Mouse (Mus musculus): ENCODE measurements at regions not wholly inside any gene's neighbourhood (a gene's known extent, or its start where the extent isn't known, plus 50 kb on each side); places are given as distances from the start of the nearest gene placed in this dataset.
A peak's percentile ranks its signal among the peaks of the same experiment; 100 is the strongest.

DNA sequence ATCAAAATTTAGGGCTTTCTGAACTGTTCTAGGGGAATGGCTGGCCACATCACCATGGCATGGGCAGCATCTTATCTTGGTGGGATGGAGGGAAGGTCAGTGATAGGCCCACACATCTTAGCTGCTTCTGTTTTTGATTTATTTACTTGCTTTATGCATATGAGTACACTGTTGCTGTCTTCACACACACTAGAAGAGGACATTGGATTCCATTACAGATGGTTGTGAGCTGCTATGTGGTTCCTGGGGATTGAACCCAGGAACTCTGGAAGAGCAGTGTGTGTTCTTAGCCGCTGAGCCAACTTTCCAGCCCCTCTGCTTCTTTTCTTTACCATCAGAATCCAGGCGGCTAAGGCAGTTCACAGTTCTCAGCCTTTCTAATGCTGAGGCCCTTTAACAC is 260.4 kb downstream of the Dact1 start:
- DNase-seq (ENCODE audit: low read depth, low spot score), result no peak

DNA sequence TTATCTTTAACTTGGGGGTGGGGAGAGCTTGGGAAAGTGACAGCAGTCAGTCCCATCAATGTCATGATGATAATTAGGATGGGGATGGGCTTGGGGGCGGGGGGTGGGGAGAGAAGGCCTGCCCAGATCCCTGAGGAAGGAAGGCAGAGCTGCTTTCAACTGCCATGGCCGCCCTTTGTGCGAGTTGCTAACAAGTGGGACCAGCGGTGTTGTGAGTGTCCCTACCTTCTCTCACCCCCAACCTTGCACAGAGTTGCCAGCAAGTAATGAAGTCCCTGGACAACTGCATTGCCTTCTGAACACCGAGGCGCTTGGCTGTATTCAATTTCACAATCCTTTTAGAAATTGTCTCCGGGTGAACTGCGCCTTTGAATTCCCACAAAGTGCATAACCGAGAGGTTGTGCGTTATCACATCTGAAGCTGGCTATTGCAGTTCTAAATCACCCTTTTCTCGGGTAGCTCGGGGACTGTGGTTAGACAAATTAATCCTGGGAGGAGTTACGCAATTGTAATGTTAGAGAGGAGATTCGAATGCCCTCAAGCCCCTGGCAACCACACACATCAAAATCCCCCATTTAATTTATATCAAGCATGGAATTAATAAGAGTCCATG is 257.9 kb upstream of the Daam1 start:
- DNase-seq (ENCODE audit: low read depth, low spot score), result no peak

DNA sequence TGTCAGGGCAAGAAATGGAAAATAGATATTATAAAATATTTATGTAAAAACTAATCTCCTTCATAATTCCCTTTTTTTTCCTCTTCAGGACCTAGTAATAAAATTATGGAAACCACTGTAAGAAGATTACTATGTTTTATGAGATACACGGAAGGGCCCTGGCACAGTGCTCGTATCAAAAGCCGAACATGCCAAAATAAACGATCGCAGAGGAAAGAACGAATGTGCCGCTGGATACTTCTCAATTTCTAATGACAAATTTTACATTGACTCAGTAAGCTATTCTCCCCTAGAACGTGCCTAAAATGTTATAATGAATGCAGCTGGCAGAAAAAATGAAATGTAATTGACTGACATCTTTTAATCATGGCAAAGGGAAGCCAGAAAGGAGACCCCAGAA is 257.4 kb upstream of the Daam1 start:
- DNase-seq (ENCODE audit: low read depth, low spot score), result no peak

DNA sequence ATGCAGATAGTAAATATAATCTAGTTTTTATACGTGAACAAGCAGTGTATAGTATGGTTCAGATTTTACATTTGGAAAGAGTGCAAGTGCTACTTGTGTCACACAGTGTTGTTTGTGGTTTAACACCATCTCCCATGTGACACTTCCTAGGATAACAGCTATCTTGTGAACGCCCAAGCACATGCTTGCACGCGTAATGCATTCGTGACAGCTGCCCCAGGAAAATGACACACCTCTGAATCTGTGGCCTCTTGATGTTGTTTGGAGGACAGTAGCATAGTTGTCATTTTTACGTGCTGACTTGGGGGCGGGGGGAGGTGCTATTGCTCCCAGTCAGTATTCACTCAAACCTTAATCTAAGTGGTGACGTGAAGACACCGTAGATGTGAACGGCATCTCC is 256.2 kb upstream of the Daam1 start:
- no peak for DNase-seq (ENCODE audit: low read depth, low spot score)

DNA sequence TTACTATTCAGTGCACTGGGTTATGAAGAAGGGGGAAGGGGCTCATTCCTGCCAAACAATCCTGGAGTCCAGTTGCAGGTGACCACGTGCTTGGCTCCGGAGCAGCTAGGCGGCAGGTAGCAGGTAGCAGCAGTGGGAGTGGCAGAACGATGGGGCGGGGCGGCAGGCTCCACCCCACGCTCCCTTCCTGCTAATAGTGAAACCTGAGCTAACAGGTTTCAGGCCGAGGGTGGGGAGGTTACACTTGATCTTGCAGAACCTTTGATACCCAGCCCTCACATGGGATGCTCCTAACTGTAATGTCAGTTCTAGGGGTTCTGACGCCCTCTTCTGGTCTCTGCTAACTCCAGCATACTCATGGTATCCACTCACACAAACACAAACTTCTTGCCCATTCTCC is 253.5 kb upstream of the Daam1 start:
- DNase-seq (ENCODE audit: low read depth, low spot score), result no peak

DNA sequence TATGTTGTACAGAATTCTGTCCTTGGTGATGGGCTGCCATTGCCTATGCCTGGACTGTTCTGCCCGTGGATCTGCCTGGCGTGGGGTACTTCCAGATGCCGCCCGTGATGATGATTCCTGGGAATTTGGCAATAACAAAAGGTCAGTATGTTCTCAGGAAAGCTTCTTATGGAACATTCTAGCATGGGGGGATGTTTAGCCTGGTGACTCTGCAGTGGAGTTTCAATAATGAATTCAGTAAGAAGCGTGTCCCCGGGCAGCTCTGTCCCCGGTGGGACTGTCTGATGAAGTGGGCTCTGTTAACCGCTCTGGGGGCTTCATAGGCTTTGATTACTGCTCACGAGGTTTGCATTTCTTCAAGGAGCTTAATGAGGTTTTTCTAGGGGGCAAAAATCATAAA is 252.9 kb upstream of the Daam1 start:
- DNase-seq (ENCODE audit: low read depth, low spot score), result no peak

DNA sequence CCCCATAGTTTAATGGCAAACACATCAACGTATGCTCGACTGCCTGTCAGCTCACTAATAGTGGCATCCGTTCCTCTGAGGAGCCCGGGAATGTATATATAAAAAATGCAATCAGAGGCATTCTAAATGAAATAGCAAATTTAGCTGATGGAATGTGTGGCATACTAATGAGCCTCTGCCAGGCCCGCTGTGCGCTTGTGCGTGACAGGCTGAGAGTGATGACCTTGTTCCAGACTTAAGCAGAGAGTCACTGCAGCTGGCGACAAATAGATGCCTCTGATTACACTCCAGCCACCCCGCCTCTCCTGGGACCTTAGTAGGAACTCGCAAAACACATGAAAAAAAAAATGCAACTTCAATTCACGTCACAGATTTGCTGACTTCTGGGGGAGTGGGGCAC is 252.0 kb upstream of the Daam1 start:
- no peak for DNase-seq (ENCODE audit: low read depth, low spot score)

DNA sequence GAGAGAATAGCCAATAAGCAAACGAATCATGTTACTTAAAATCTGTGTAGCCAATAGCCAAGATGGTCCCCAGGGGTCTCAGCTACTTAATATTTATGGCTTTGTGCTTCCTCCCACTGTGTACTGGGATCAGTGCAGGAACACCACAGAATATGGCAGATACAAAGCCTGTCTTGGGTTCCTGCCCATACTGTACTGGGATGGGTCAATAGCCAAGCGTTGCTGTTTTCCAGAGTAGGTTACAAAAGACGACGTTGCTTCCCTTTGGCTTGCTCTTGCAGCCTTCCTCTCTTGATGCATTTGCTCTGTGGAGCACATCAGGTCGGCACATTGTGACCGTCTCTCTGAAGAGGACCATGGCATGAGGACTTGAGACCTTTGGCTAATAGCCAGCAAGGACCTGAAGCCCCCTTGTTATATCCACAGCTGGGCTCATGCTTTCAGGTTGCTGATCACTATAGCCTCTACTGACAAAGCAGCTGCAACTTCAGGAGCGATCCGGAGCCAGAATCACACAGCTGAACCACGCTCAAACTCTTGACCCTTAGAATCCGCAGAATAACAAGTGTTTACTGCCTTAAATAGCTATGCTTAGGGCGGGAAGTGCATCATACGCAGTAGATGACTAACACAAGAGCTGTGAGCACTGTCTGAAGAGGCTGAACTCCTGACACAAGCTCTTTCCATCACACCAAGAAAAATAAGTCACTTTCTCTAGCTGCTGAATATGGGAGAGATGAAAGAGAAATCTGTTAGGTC is 250.2 kb upstream of the Daam1 start:
- no peak for DNase-seq (ENCODE audit: low read depth, low spot score)

DNA sequence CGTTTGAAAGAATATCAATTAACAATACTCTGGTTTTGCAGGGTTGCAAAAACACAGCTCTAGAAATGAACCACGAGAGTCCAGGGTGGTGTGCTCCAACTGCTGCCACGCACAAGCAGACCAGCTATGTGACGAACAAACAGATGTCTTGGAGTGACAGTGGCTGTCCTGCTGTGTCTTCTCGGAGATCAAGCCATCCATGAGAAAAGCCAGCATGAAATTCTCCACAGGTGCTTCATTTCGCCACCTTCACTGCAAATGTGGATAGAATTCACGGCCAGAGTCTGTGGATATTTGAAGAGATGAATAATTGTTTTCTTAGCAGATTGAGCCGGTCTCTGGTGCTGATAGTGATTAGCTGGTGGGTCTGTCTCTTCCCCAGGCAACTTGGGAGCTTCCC is 246.3 kb upstream of the Daam1 start:
- no peak for DNase-seq (ENCODE audit: low read depth, low spot score)

DNA sequence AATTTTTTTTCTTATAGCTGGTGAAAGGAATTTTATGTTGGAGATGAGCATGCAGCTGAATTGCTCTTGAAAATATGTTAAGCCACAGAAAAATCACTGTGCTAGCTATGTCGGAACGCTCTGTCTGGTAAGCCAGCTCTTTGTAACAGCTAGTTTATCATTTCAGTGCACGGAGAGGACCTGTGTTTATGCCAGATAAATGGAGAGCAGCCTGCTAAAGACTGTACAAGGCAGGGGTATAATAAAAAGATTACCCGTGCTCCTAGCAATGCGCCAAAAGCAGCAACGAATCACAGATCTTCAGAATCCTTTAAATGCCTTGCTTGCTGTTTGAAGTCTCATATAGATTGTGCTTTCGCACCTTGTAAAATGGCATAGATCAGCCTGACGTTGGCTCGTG is 232.2 kb upstream of the Daam1 start:
- no peak for DNase-seq (ENCODE audit: low read depth, low spot score)

DNA sequence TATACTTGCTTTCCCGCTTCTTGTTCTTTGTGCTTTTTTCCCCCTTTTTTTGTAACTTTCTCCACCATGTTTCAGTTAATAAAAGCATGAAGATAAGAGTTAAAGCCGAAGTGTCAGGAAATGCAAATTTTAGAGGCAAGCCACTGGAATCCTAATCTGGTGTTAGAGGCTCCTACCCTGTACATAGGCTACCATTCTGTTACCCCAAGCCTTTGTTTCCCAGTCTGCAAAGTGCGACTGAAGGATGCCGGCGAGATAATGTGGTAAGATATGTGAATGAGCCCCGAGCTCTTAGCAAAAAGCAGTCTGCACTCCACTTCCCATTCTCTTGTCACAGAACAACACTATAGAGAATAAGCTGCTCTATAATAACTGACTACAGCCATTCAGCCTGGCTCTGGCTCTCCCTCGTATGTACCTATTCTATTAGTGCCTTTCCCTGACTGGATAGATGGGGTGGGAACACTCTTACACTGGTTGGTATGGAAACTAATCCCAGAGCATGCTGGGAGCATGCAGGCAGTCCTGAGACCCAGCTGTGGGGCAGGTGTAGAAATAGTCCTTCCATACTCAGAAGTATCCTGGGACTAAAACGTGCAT is 229.7 kb upstream of the Daam1 start:
- DNase-seq (ENCODE audit: low read depth, low spot score), result no peak

DNA sequence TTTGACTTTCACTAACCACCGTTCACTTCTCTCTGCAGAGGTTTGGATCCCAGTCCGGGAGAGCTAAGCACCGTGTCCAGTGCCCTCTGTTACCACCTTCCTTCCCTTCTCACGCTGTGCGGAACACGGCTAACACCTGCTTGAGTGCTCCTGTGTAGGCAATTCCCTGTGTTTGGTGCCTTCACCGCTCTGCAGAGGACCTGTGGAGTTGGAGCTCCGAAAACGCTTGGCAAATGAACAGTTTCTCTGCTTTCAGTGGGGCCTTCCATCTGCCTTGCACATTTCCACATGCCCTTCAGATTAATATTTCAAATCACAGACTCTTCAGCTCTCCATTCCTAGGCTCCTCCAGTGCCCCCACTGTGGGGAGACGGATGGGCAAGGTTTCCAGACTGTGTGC is 227.7 kb upstream of the Daam1 start:
- DNase-seq (ENCODE audit: low read depth, low spot score), result no peak

DNA sequence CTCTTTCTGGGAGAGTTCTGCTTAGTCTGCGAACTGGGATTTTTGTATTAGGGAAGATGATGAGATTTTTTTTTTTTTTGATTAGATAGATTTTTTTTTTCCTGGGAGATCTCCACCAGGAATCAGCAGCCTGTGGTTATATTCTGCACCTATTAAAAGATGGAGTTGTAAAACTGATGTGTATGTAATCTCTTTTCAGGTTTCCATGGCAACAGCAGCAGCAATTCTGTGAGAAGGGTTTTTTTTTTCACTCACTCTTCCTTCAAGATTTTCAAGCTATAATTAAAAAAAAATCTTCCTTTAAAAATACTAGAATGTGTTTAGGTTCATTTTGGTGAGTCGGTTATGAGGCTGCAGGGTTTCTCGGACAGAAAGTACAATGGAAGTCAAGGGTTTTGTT is 224.5 kb upstream of the Daam1 start:
- no peak for DNase-seq (ENCODE audit: low read depth, low spot score)

DNA sequence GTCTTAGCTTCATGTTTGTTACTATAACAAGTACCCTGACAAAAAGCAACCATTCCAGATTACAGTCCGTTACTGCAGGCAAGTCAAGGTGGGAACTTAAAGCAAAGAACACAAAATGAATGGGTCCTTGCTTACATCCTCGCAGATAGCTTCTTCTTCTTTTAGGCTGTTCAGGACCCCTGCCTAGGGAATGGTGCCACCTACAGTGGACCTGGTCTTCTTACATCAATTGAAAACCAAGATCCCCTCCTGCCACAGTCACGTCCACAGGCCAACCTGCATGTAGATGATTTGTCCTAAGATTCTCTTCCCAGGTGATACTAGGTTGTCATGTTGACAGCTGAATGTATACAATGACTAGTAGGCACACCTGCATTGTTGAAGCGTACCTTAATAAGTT is 222.9 kb upstream of the Daam1 start:
- no peak for DNase-seq (ENCODE audit: low read depth, low spot score)

DNA sequence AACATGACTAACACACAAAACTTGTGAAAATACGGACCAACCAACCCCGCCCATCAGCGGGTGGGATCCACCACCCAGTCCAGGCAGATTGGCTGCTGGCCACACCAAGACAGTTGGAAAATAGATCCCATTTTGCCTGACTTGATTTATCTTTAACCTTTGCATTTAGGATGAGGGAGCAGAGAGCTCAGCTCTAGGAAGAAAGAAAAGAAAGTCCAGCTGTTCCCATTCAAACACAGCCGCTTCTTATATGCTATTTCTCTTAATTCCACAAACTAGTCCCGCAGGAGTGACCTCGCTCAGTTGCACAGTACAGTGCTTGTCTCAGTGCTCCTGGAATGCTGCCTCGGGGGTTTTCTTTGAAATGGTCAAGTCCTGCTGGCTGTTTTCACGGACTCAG is 217.6 kb upstream of the Daam1 start:
- no peak for DNase-seq (ENCODE audit: low read depth, low spot score)

DNA sequence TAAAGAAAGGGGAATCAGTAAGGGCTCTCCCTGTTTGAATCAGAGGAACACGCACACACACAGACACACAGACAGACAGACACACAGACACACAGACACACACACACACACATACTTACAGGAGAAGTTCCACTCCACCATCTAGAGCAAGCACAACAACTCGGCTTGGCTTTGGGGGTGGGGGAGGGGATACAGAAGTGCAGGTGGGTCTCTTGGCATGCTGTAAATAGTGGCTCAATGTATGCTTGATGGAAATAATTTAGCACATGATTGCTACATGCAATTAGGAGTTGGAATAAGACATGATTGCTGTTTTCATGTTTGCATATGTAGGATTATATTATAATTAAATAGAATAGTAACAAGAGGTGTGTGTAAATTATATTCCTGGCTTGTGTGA is 215.9 kb upstream of the Daam1 start:
- DNase-seq (ENCODE audit: low read depth, low spot score), result no peak

DNA sequence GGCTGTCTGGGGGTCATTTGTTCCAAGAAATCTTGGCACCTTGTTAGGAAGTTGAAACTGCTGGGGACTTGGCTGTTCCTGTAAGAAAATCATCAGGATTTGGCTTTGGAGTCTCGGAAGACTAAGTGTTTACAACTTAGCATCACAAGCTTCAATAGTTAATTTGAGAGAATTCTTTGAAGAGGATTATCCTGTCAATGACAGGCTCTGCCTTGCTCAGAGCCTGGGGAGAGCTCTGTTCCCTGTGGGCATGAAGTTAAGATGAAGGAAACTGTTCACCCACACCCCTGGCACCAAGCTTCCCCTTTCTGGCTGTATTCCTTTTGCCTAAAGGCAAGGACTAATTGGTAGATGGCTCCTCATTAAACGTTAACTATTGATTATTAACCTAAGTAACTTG is 215.5 kb upstream of the Daam1 start:
- DNase-seq (ENCODE audit: low read depth, low spot score), result no peak

DNA sequence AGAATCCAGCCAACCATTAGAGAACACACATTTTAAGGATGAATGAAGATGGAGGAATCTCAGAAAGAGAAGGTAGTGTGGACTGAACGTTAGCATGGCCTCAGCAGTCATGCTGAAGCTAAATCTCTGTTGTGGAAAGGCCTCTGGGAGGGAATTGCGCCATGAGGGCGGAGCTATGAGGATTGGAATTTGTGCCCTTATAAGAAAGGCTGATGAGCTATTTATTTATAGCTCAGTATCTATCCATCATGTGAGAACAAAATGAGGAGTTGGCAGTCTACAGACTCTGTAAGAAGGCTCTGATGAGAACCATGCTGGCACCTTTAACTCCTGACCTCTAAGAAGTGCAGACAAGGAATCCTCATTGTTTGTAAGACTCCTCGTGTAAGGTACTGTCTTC is 214.8 kb upstream of the Daam1 start:
- DNase-seq (ENCODE audit: low read depth, low spot score), result peak; percentile 11

DNA sequence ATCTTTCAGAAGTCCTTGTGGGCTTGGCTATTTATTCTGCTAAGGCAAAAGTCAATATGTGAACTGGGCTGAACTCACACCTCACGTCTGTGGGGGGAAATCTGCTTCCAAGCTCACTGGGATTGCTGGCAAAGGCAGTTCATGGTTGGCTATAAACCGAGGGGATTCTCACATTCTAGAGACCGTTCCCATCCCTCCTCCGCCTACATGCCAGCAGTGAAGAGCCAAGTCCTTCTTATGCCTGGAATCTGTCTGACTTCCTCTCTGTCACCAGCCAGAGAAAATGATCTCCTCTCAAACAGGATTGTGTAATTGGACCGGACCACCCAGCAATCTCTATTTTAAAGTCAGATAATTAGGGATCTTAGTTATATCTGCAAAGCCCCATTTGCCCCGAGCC is 212.4 kb upstream of the Daam1 start:
- DNase-seq (ENCODE audit: low read depth, low spot score), result no peak

DNA sequence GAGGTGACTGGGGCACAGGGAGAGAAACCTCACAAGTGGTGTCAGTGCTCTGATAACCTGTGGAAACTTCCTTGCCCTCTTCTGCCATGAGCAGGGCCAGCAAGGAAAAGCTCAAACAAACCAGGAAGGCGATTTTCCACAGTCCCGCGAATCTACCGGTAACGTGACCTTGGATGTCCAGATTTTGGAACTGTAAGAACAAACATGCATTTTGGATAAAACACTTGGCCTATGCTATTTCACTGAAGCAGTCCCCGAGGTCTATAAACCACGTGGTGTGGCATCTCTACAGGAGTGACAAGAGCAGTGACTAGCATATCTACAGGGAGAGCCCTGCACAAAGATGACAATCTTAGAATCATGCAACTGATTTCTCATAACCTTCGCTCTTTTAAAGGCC is 211.9 kb upstream of the Daam1 start:
- DNase-seq (ENCODE audit: low read depth, low spot score), result no peak

DNA sequence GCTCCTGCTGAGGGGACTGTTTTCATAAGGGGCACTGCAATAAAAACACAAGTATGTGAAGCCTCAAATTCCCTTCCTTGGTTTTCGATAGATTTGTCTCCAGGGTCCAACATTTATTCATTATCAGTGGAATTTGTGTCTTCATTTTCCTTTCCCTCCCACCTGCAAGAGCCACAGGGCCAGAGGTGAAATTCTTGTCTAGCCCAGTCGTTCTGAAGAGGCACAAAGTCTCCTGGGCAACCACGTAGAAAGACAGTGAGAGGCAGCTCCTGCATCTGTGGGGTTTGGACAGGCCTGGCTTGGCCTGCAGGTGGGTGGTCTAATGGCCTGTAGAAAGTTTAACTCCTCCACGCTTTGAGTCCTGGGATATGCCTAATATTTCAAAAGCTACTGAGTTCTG is 211.3 kb upstream of the Daam1 start:
- no peak for DNase-seq (ENCODE audit: low read depth, low spot score)

DNA sequence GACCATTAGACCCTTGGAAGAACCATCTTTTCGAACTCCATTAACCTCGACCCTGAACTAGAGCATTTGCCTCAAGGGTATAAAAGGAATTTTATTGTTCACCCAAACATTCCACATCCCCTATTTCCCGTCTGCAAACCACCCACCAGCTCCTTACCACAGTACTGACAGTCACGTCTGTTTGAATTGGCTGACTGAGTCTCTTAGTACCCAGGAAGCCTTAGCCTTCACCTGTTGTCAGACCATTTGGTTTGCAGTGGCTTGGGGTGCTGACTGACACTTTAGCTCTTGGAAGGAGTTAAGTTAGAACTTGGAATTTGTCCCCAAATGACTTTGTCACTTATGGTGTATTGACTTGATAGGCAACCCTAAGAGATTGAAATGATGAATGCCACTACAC is 209.3 kb upstream of the Daam1 start:
- no peak for DNase-seq (ENCODE audit: low read depth, low spot score)

DNA sequence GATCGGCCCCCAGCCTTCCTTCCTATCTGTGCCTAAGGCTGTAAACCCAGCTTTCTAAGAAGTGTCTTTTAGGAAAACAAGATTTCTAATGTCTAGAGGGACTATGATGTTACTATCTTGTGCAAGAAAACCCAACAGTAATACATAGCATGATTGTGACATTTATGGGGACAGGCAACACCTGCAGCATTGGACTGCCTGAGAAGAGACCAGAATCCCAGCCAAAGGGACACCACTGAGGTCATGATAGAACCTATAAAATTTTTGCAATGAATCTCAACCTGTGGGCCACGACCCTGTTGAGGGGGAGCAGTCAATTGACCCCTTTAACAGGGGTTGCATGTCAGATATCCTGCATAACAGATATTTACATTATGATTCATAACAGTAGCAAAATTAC is 208.1 kb upstream of the Daam1 start:
- DNase-seq (ENCODE audit: low read depth, low spot score), result no peak

Data from 3T3-L1 (cell line).